Mouse (Mus musculus): Measurements from ENCODE around the gene Gm49380.

GRCm38 (mm10) chr9:44058606-44059005, 54.7 kb downstream of the Gm49380 start:
- no peak for TF ChIP-seq POLR2A (IDR thresholded peaks at IDR 0.05; ENCODE audit: insufficient read depth, low read depth, low read length)
- TF ChIP-seq CTCF (IDR thresholded peaks at IDR 0.05): no peak
